Mouse (Mus musculus): Measurements from ENCODE around the gene Olfr639. TPM values are rescaled to one million over a fixed set of nuclear protein-coding genes. Genes with fewer than 3 reads are reported as not detected.

Gene Olfr639
- polyA plus RNA-seq (2014; fragmentation: Nextera tagmentation; extraction: Ambion mirVana) = 0.03 TPM in 1 of 2 replicates, not detected in the other

- Histone ChIP-seq H3K9me3 (ENCODE audit: control insufficient read depth, low read length) (no peaks in the 10 kb centered on the region), H3K4me2 (replicated peaks) (no peak within 1 kb of the TSS), H3K27me3 (ENCODE audit: control insufficient read depth, insufficient read depth, low read length) (no peaks in the 10 kb centered on the region), H3K9ac (no peak within 1 kb of the TSS), H3K27ac (no peak within 1 kb of the TSS), H3K4me3 (replicated peaks; ENCODE audit: low read length) (no peak within 1 kb of the TSS), H3K4me1 (replicated peaks; ENCODE audit: control insufficient read depth, insufficient read depth, low read length) (no peaks in the 10 kb centered on the region), H3K36me3 (replicated peaks; ENCODE audit: control insufficient read depth, insufficient read depth) (no peaks in the 10 kb centered on the region)
- DNase-seq (ENCODE audit: low spot score) (no peak), ATAC-seq (ENCODE audit: low FRiP score) (no peak)
These were observed at the start of gene Olfr639 for GRCm38 (mm10) chr7:104017203-104017602. TSS of gene Olfr639 (minus strand) at chr7:104017303.

GRCm38 (mm10) chr7:104061345-104061744 lies 44.2 kb upstream of the Olfr639 start, which contains the start of gene 4930516K23Rik:
TSS of gene 4930516K23Rik (minus strand) at chr7:104061445.
- no peak for DNase-seq (ENCODE audit: low spot score)
- no peak within 1 kb of the TSS for H3K4me3 ChIP-seq (replicated peaks; ENCODE audit: low read length)
- no peaks in the 10 kb centered on the region for H3K27me3 ChIP-seq (ENCODE audit: control insufficient read depth, insufficient read depth, low read length)
- no peak for ATAC-seq (ENCODE audit: low FRiP score)
- no peaks in the 10 kb centered on the region for H3K9me3 ChIP-seq (ENCODE audit: control insufficient read depth, low read length)
- H3K4me1 ChIP-seq (replicated peaks; ENCODE audit: control insufficient read depth, insufficient read depth, low read length) = no peaks in the 10 kb centered on the region
- WGBS = 47% methylated on average over 2 of the region's 2 CpGs
- no peak within 1 kb of the TSS for H3K4me2 ChIP-seq (replicated peaks)
- H3K9ac ChIP-seq = no peak within 1 kb of the TSS
- no peaks in the 10 kb centered on the region for H3K36me3 ChIP-seq (replicated peaks; ENCODE audit: control insufficient read depth, insufficient read depth)
- no peak within 1 kb of the TSS for H3K27ac ChIP-seq

- H3K4me2 ChIP-seq (replicated peaks) = no peak overlapping the region
- no peak overlapping the region for H3K4me3 ChIP-seq (replicated peaks; ENCODE audit: low read length)
- no peaks in the 10 kb centered on the region for H3K36me3 ChIP-seq (replicated peaks; ENCODE audit: control insufficient read depth, insufficient read depth)
- ATAC-seq (ENCODE audit: low FRiP score) (no peak), DNase-seq (ENCODE audit: low spot score) (no peak)
- no peaks in the 10 kb centered on the region for H3K9me3 ChIP-seq (ENCODE audit: control insufficient read depth, low read length)
- 97% methylated on average over 1 of the region's 1 CpGs for WGBS
- H3K9ac ChIP-seq = no peak overlapping the region
- no peaks in the 10 kb centered on the region for H3K27me3 ChIP-seq (ENCODE audit: control insufficient read depth, insufficient read depth, low read length)
- H3K27ac ChIP-seq = no peak overlapping the region
- H3K4me1 ChIP-seq (replicated peaks; ENCODE audit: control insufficient read depth, insufficient read depth, low read length) = no peaks in the 10 kb centered on the region
These were observed 42.1 kb upstream of the Olfr639 start for GRCm38 (mm10) chr7:104059215-104059614.

GRCm38 (mm10) chr7:104052566-104052965 lies 35.5 kb upstream of the Olfr639 start, which contains the start of gene Olfr642:
TSS of gene Olfr642 (minus strand) at chr7:104052666.
- no peak within 1 kb of the TSS for H3K9ac ChIP-seq
- no peaks in the 10 kb centered on the region for H3K36me3 ChIP-seq (replicated peaks; ENCODE audit: control insufficient read depth, insufficient read depth)
- H3K27ac ChIP-seq = no peak within 1 kb of the TSS
- no peak for DNase-seq (ENCODE audit: low spot score)
- no peak within 1 kb of the TSS for H3K4me2 ChIP-seq (replicated peaks)
- H3K9me3 ChIP-seq (ENCODE audit: control insufficient read depth, low read length) = no peaks in the 10 kb centered on the region
- no peaks in the 10 kb centered on the region for H3K4me1 ChIP-seq (replicated peaks; ENCODE audit: control insufficient read depth, insufficient read depth, low read length)
- ATAC-seq (ENCODE audit: low FRiP score) = no peak
- H3K4me3 ChIP-seq (replicated peaks; ENCODE audit: low read length) = no peak within 1 kb of the TSS
- H3K27me3 ChIP-seq (ENCODE audit: control insufficient read depth, insufficient read depth, low read length) = no peaks in the 10 kb centered on the region
- 71% methylated on average over 1 of the region's 1 CpGs for WGBS

- H3K4me2 ChIP-seq (replicated peaks) = no peak overlapping the region
- ATAC-seq (ENCODE audit: low FRiP score) (no peak), DNase-seq (ENCODE audit: low spot score) (no peak)
- H3K27me3 ChIP-seq (ENCODE audit: control insufficient read depth, insufficient read depth, low read length) = no peaks in the 10 kb centered on the region
- H3K4me1 ChIP-seq (replicated peaks; ENCODE audit: control insufficient read depth, insufficient read depth, low read length) = no peaks in the 10 kb centered on the region
- no peak overlapping the region for H3K27ac ChIP-seq
- WGBS = 92% methylated on average over 4 of the region's 4 CpGs
- no peaks in the 10 kb centered on the region for H3K36me3 ChIP-seq (replicated peaks; ENCODE audit: control insufficient read depth, insufficient read depth)
- H3K4me3 ChIP-seq (replicated peaks; ENCODE audit: low read length) = no peak overlapping the region
- H3K9me3 ChIP-seq (ENCODE audit: control insufficient read depth, low read length) = no peaks in the 10 kb centered on the region
- no peak overlapping the region for H3K9ac ChIP-seq
These were observed 33.6 kb upstream of the Olfr639 start for GRCm38 (mm10) chr7:104050745-104051144.

GRCm38 (mm10) chr7:104035145-104035544 lies 18.0 kb upstream of the Olfr639 start, which contains the start of gene Olfr641:
TSS of gene Olfr641 (plus strand) at chr7:104035445.
- WGBS = 83% methylated on average over 1 of the region's 1 CpGs
- Histone ChIP-seq H3K36me3 (replicated peaks; ENCODE audit: control insufficient read depth, insufficient read depth) (no peaks in the 10 kb centered on the region), H3K4me2 (replicated peaks) (no peak within 1 kb of the TSS), H3K4me3 (replicated peaks; ENCODE audit: low read length) (no peak within 1 kb of the TSS), H3K9me3 (ENCODE audit: control insufficient read depth, low read length) (no peaks in the 10 kb centered on the region), H3K9ac (no peak within 1 kb of the TSS), H3K27ac (no peak within 1 kb of the TSS), H3K4me1 (replicated peaks; ENCODE audit: control insufficient read depth, insufficient read depth, low read length) (no peaks in the 10 kb centered on the region), H3K27me3 (ENCODE audit: control insufficient read depth, insufficient read depth, low read length) (no peaks in the 10 kb centered on the region)
- no peak for ATAC-seq (ENCODE audit: low FRiP score)
- DNase-seq (ENCODE audit: low spot score) = no peak

GRCm38 (mm10) chr7:104026978-104027377 lies 9.9 kb upstream of the Olfr639 start:
- H3K27me3 ChIP-seq (ENCODE audit: control insufficient read depth, insufficient read depth, low read length) = no peaks in the 10 kb centered on the region
- no peaks in the 10 kb centered on the region for H3K4me1 ChIP-seq (replicated peaks; ENCODE audit: control insufficient read depth, insufficient read depth, low read length)
- 90% methylated on average over 3 of the region's 3 CpGs for WGBS
- no peak for DNase-seq (ENCODE audit: low spot score)
- H3K9ac ChIP-seq = no peak overlapping the region
- H3K27ac ChIP-seq = no peak overlapping the region
- no peak overlapping the region for H3K4me3 ChIP-seq (replicated peaks; ENCODE audit: low read length)
- no peaks in the 10 kb centered on the region for H3K9me3 ChIP-seq (ENCODE audit: control insufficient read depth, low read length)
- ATAC-seq (ENCODE audit: low FRiP score) = no peak
- no peaks in the 10 kb centered on the region for H3K36me3 ChIP-seq (replicated peaks; ENCODE audit: control insufficient read depth, insufficient read depth)
- H3K4me2 ChIP-seq (replicated peaks) = no peak overlapping the region

- DNase-seq (ENCODE audit: low spot score) (no peak), ATAC-seq (ENCODE audit: low FRiP score) (no peak)
- no peak within 1 kb of the TSS for H3K4me3 ChIP-seq (replicated peaks; ENCODE audit: low read length)
- H3K4me1 ChIP-seq (replicated peaks; ENCODE audit: control insufficient read depth, insufficient read depth, low read length) = no peaks in the 10 kb centered on the region
- H3K4me2 ChIP-seq (replicated peaks) = no peak within 1 kb of the TSS
- no peaks in the 10 kb centered on the region for H3K36me3 ChIP-seq (replicated peaks; ENCODE audit: control insufficient read depth, insufficient read depth)
- no peak within 1 kb of the TSS for H3K27ac ChIP-seq
- no peak within 1 kb of the TSS for H3K9ac ChIP-seq
- H3K27me3 ChIP-seq (ENCODE audit: control insufficient read depth, insufficient read depth, low read length) = no peaks in the 10 kb centered on the region
- no peaks in the 10 kb centered on the region for H3K9me3 ChIP-seq (ENCODE audit: control insufficient read depth, low read length)
- WGBS = 86% methylated on average over 6 of the region's 6 CpGs
These were observed 8.4 kb upstream of the Olfr639 start, which contains the start of gene Olfr640 for GRCm38 (mm10) chr7:104025473-104025872. TSS of gene Olfr640 (minus strand) at chr7:104025573.

GRCm38 (mm10) chr7:104021651-104022050 lies 4.5 kb upstream of the Olfr639 start:
- DNase-seq (ENCODE audit: low spot score) = no peak
- Histone ChIP-seq H3K4me1 (replicated peaks; ENCODE audit: control insufficient read depth, insufficient read depth, low read length) (no peaks in the 10 kb centered on the region), H3K4me2 (replicated peaks) (no peak overlapping the region), H3K36me3 (replicated peaks; ENCODE audit: control insufficient read depth, insufficient read depth) (no peaks in the 10 kb centered on the region), H3K4me3 (replicated peaks; ENCODE audit: low read length) (no peak overlapping the region), H3K9ac (no peak overlapping the region), H3K9me3 (ENCODE audit: control insufficient read depth, low read length) (no peaks in the 10 kb centered on the region), H3K27me3 (ENCODE audit: control insufficient read depth, insufficient read depth, low read length) (no peaks in the 10 kb centered on the region), H3K27ac (no peak overlapping the region)
- no peak for ATAC-seq (ENCODE audit: low FRiP score)
- WGBS = 96% methylated on average over 6 of the region's 6 CpGs

GRCm38 (mm10) chr7:104018953-104019352 lies 1.9 kb upstream of the Olfr639 start:
- Histone ChIP-seq H3K27ac (no peak overlapping the region), H3K9me3 (ENCODE audit: control insufficient read depth, low read length) (no peaks in the 10 kb centered on the region), H3K9ac (no peak overlapping the region), H3K27me3 (ENCODE audit: control insufficient read depth, insufficient read depth, low read length) (no peaks in the 10 kb centered on the region), H3K4me3 (replicated peaks; ENCODE audit: low read length) (no peak overlapping the region), H3K4me2 (replicated peaks) (no peak overlapping the region), H3K36me3 (replicated peaks; ENCODE audit: control insufficient read depth, insufficient read depth) (no peaks in the 10 kb centered on the region), H3K4me1 (replicated peaks; ENCODE audit: control insufficient read depth, insufficient read depth, low read length) (no peaks in the 10 kb centered on the region)
- no peak for ATAC-seq (ENCODE audit: low FRiP score)
- 93% methylated on average over 1 of the region's 1 CpGs for WGBS
- no peak for DNase-seq (ENCODE audit: low spot score)
